Mouse (Mus musculus): ENCODE measurements around the gene Smco4. TPM values are rescaled to one million over a fixed set of nuclear protein-coding genes. Genes with fewer than 3 reads are reported as not detected.

Gene Smco4
- polyA plus RNA-seq, 1 experiment from 2014 or later = 2.8 TPM

- H3K9ac ChIP-seq (ENCODE audit: low read depth, low read length) = no peak overlapping the region
- ATAC-seq (ENCODE audit: low FRiP score) (peak; percentile 41; the same call in 1 of the 2 replicates), DNase-seq (ENCODE audit: low spot score) (peak; percentile 32)
- H3K27ac ChIP-seq (ENCODE audit: low read depth, low read length) = no peak overlapping the region
- H3K36me3 ChIP-seq (ENCODE audit: control insufficient read depth, insufficient read depth, low read length) = no peaks in the 10 kb centered on the region
- no peak overlapping the region for H3K4me2 ChIP-seq (replicated peaks; ENCODE audit: low read depth, low read length)
- H3K9me3 ChIP-seq (ENCODE audit: control insufficient read depth, low read length) = no peaks in the 10 kb centered on the region
- 0 out of 2 replicates have a peak, but pooled peaks cover 2% of the 10 kb centered on the region for H3K4me1 ChIP-seq (replicated peaks; ENCODE audit: control insufficient read depth, insufficient read depth, low read length)
- no peaks in the 10 kb centered on the region for H3K27me3 ChIP-seq (ENCODE audit: control insufficient read depth, insufficient read depth, low read length)
- 65% methylated on average over 8 of the region's 8 CpGs for WGBS
- H3K4me3 ChIP-seq (ENCODE audit: low read depth, low read length) = no peak overlapping the region
Observed at GRCm38 (mm10) chr9:15529275-15529964, 36.2 kb downstream of the Smco4 start.

GRCm38 (mm10) chr9:15529965-15530320, 36.7 kb downstream of the Smco4 start:
- Histone ChIP-seq H3K4me1 (replicated peaks; ENCODE audit: control insufficient read depth, insufficient read depth, low read length) (0 out of 2 replicates have a peak, but pooled peaks cover 2% of the 10 kb centered on the region), H3K27me3 (ENCODE audit: control insufficient read depth, insufficient read depth, low read length) (no peaks in the 10 kb centered on the region), H3K9ac (ENCODE audit: low read depth, low read length) (no peak overlapping the region), H3K36me3 (ENCODE audit: control insufficient read depth, insufficient read depth, low read length) (no peaks in the 10 kb centered on the region), H3K9me3 (ENCODE audit: control insufficient read depth, low read length) (no peaks in the 10 kb centered on the region), H3K27ac (ENCODE audit: low read depth, low read length) (no peak overlapping the region), H3K4me3 (ENCODE audit: low read depth, low read length) (no peak overlapping the region), H3K4me2 (replicated peaks; ENCODE audit: low read depth, low read length) (no peak overlapping the region)
- DNase-seq (ENCODE audit: low spot score) (no peak), ATAC-seq (ENCODE audit: low FRiP score) (no peak)
- WGBS = 90% methylated on average over 2 of the region's 2 CpGs

GRCm38 (mm10) chr9:15531204-15531603, 38.0 kb downstream of the Smco4 start:
- no peak overlapping the region for H3K4me3 ChIP-seq (ENCODE audit: low read depth, low read length)
- 83% methylated on average over 5 of the region's 5 CpGs for WGBS

GRCm38 (mm10) chr9:15533336-15534070, 40.3 kb downstream of the Smco4 start:
- Histone ChIP-seq H3K4me2 (replicated peaks; ENCODE audit: low read depth, low read length) (no peak overlapping the region), H3K4me1 (replicated peaks; ENCODE audit: control insufficient read depth, insufficient read depth, low read length) (0 out of 2 replicates have a peak, but pooled peaks cover 2% of the 10 kb centered on the region), H3K27ac (ENCODE audit: low read depth, low read length) (no peak overlapping the region), H3K4me3 (ENCODE audit: low read depth, low read length) (no peak overlapping the region), H3K27me3 (ENCODE audit: control insufficient read depth, insufficient read depth, low read length) (no peaks in the 10 kb centered on the region), H3K9ac (ENCODE audit: low read depth, low read length) (no peak overlapping the region), H3K36me3 (ENCODE audit: control insufficient read depth, insufficient read depth, low read length) (no peaks in the 10 kb centered on the region), H3K9me3 (ENCODE audit: control insufficient read depth, low read length) (no peaks in the 10 kb centered on the region)
- 70% methylated on average over 11 of the region's 11 CpGs for WGBS
- peak; percentile 20 for DNase-seq (ENCODE audit: low spot score)
- no peak; the same call in 1 of the 2 replicates for ATAC-seq (ENCODE audit: low FRiP score)

More at GRCm38 (mm10) chr9:15531204-15531603, 38.0 kb downstream of the Smco4 start:
- Histone ChIP-seq H3K4me1 (replicated peaks; ENCODE audit: control insufficient read depth, insufficient read depth, low read length) (0 out of 2 replicates have a peak, but pooled peaks cover 2% of the 10 kb centered on the region), H3K27ac (ENCODE audit: low read depth, low read length) (no peak overlapping the region), H3K9ac (ENCODE audit: low read depth, low read length) (no peak overlapping the region), H3K9me3 (ENCODE audit: control insufficient read depth, low read length) (no peaks in the 10 kb centered on the region), H3K27me3 (ENCODE audit: control insufficient read depth, insufficient read depth, low read length) (no peaks in the 10 kb centered on the region), H3K36me3 (ENCODE audit: control insufficient read depth, insufficient read depth, low read length) (no peaks in the 10 kb centered on the region), H3K4me2 (replicated peaks; ENCODE audit: low read depth, low read length) (no peak overlapping the region)
- no peak for ATAC-seq (ENCODE audit: low FRiP score)
- DNase-seq (ENCODE audit: low spot score) = no peak

GRCm38 (mm10) chr9:15534110-15534509, 40.9 kb downstream of the Smco4 start:
- Histone ChIP-seq H3K4me1 (replicated peaks; ENCODE audit: control insufficient read depth, insufficient read depth, low read length) (0 out of 2 replicates have a peak, but pooled peaks cover 2% of the 10 kb centered on the region), H3K4me2 (replicated peaks; ENCODE audit: low read depth, low read length) (no peak overlapping the region), H3K9me3 (ENCODE audit: control insufficient read depth, low read length) (no peaks in the 10 kb centered on the region), H3K27ac (ENCODE audit: low read depth, low read length) (no peak overlapping the region), H3K4me3 (ENCODE audit: low read depth, low read length) (no peak overlapping the region), H3K36me3 (ENCODE audit: control insufficient read depth, insufficient read depth, low read length) (no peaks in the 10 kb centered on the region), H3K27me3 (ENCODE audit: control insufficient read depth, insufficient read depth, low read length) (no peaks in the 10 kb centered on the region), H3K9ac (ENCODE audit: low read depth, low read length) (no peak overlapping the region)
- DNase-seq (ENCODE audit: low spot score) = no peak
- no peak for ATAC-seq (ENCODE audit: low FRiP score)
- WGBS = 98% methylated on average over 2 of the region's 2 CpGs

- H3K9ac ChIP-seq (ENCODE audit: low read depth, low read length) = no peak overlapping the region
- ATAC-seq (ENCODE audit: low FRiP score) = no peak
- WGBS = 47% methylated on average over 5 of the region's 5 CpGs
- H3K4me3 ChIP-seq (ENCODE audit: low read depth, low read length) = no peak overlapping the region
- H3K27ac ChIP-seq (ENCODE audit: low read depth, low read length) = no peak overlapping the region
- no peak overlapping the region for H3K4me2 ChIP-seq (replicated peaks; ENCODE audit: low read depth, low read length)
- no peaks in the 10 kb centered on the region for H3K4me1 ChIP-seq (replicated peaks; ENCODE audit: control insufficient read depth, insufficient read depth, low read length)
- no peaks in the 10 kb centered on the region for H3K9me3 ChIP-seq (ENCODE audit: control insufficient read depth, low read length)
- DNase-seq (ENCODE audit: low spot score) = no peak
- H3K36me3 ChIP-seq (ENCODE audit: control insufficient read depth, insufficient read depth, low read length) = no peaks in the 10 kb centered on the region
- no peaks in the 10 kb centered on the region for H3K27me3 ChIP-seq (ENCODE audit: control insufficient read depth, insufficient read depth, low read length)
Observed at GRCm38 (mm10) chr9:15535418-15535817, 42.2 kb downstream of the Smco4 start.

- ATAC-seq (ENCODE audit: low FRiP score) (no peak), DNase-seq (ENCODE audit: low spot score) (no peak)
- Histone ChIP-seq H3K27ac (ENCODE audit: low read depth, low read length) (no peak overlapping the region), H3K36me3 (ENCODE audit: control insufficient read depth, insufficient read depth, low read length) (no peaks in the 10 kb centered on the region), H3K4me2 (replicated peaks; ENCODE audit: low read depth, low read length) (no peak overlapping the region), H3K4me1 (replicated peaks; ENCODE audit: control insufficient read depth, insufficient read depth, low read length) (no peaks in the 10 kb centered on the region), H3K9me3 (ENCODE audit: control insufficient read depth, low read length) (no peaks in the 10 kb centered on the region), H3K4me3 (ENCODE audit: low read depth, low read length) (no peak overlapping the region), H3K9ac (ENCODE audit: low read depth, low read length) (no peak overlapping the region), H3K27me3 (ENCODE audit: control insufficient read depth, insufficient read depth, low read length) (no peaks in the 10 kb centered on the region)
- WGBS = 93% methylated on average over 5 of the region's 5 CpGs
Observed at GRCm38 (mm10) chr9:15536861-15537426, 43.7 kb downstream of the Smco4 start.

- DNase-seq (ENCODE audit: low spot score) = no peak
- WGBS = 83% methylated on average over 3 of the region's 3 CpGs
Observed at GRCm38 (mm10) chr9:15537455-15538048, 44.3 kb downstream of the Smco4 start.

More at GRCm38 (mm10) chr9:15537455-15538048, 44.3 kb downstream of the Smco4 start:
- no peak for ATAC-seq (ENCODE audit: low FRiP score)
- H3K36me3 ChIP-seq (ENCODE audit: control insufficient read depth, insufficient read depth, low read length) = no peaks in the 10 kb centered on the region
- H3K27me3 ChIP-seq (ENCODE audit: control insufficient read depth, insufficient read depth, low read length) = no peaks in the 10 kb centered on the region
- no peak overlapping the region for H3K27ac ChIP-seq (ENCODE audit: low read depth, low read length)
- no peak overlapping the region for H3K4me3 ChIP-seq (ENCODE audit: low read depth, low read length)
- no peaks in the 10 kb centered on the region for H3K9me3 ChIP-seq (ENCODE audit: control insufficient read depth, low read length)
- no peaks in the 10 kb centered on the region for H3K4me1 ChIP-seq (replicated peaks; ENCODE audit: control insufficient read depth, insufficient read depth, low read length)
- no peak overlapping the region for H3K9ac ChIP-seq (ENCODE audit: low read depth, low read length)
- H3K4me2 ChIP-seq (replicated peaks; ENCODE audit: low read depth, low read length) = no peak overlapping the region
